Mouse (Mus musculus): ENCODE results near the gene Samd8. TPM values are rescaled to one million over a fixed set of nuclear protein-coding genes. Genes with fewer than 3 reads are reported as not detected.

The Samd8 gene
- polyA plus RNA-seq, 1 experiment from 2014 or later, result 9.4 TPM

GRCm38 (mm10) chr14:21806203-21806602 is 55.9 kb downstream of the Samd8 start:
- ATAC-seq (ENCODE audit: borderline replicate concordance, extremely low read depth, low FRiP score, low TSS enrichment), result no peak
- H3K27me3 ChIP-seq, result no peaks in the 10 kb centered on the region
- H3K4me1 ChIP-seq, result no peaks in the 10 kb centered on the region
- WGBS, result 42% methylated on average over 2 of the region's 2 CpGs
- no peak overlapping the region for H3K4me2 ChIP-seq
- no peak overlapping the region for H3K4me3 ChIP-seq
- no peaks in the 10 kb centered on the region for H3K9me3 ChIP-seq
- H3K27ac ChIP-seq, result no peak overlapping the region
- H3K9ac ChIP-seq, result no peak overlapping the region
- no peaks in the 10 kb centered on the region for H3K36me3 ChIP-seq

GRCm38 (mm10) chr14:21806631-21807160 is 56.4 kb downstream of the Samd8 start:
- ATAC-seq (ENCODE audit: borderline replicate concordance, extremely low read depth, low FRiP score, low TSS enrichment), result no peak
- no peaks in the 10 kb centered on the region for H3K9me3 ChIP-seq
- no peak overlapping the region for H3K27ac ChIP-seq
- no peaks in the 10 kb centered on the region for H3K27me3 ChIP-seq
- 74% methylated on average over 3 of the region's 3 CpGs for WGBS
- H3K4me1 ChIP-seq, result no peaks in the 10 kb centered on the region
- H3K4me2 ChIP-seq, result no peak overlapping the region
- H3K36me3 ChIP-seq, result no peaks in the 10 kb centered on the region
- no peak overlapping the region for H3K9ac ChIP-seq
- H3K4me3 ChIP-seq, result no peak overlapping the region

- 66% methylated on average over 8 of the region's 8 CpGs for WGBS
Observed at GRCm38 (mm10) chr14:21808208-21808922, 58.0 kb downstream of the Samd8 start.

GRCm38 (mm10) chr14:21809418-21809817 is 59.1 kb downstream of the Samd8 start:
- H3K9me3 ChIP-seq, result no peaks in the 10 kb centered on the region
- H3K4me1 ChIP-seq, result 0 out of 2 replicates have a peak, but pooled peaks cover 8% of the 10 kb centered on the region
- H3K4me2 ChIP-seq, result no peak overlapping the region
- no peak overlapping the region for H3K27ac ChIP-seq
- H3K27me3 ChIP-seq, result no peaks in the 10 kb centered on the region
- no peak for ATAC-seq (ENCODE audit: borderline replicate concordance, extremely low read depth, low FRiP score, low TSS enrichment)
- no peaks in the 10 kb centered on the region for H3K36me3 ChIP-seq
- WGBS, result 75% methylated on average over 2 of the region's 2 CpGs
- no peak overlapping the region for H3K9ac ChIP-seq
- H3K4me3 ChIP-seq, result no peak overlapping the region

More at GRCm38 (mm10) chr14:21808208-21808922, 58.0 kb downstream of the Samd8 start:
- no peak overlapping the region for H3K27ac ChIP-seq
- H3K9me3 ChIP-seq, result no peaks in the 10 kb centered on the region
- no peak overlapping the region for H3K4me3 ChIP-seq
- no peaks in the 10 kb centered on the region for H3K36me3 ChIP-seq
- no peak overlapping the region for H3K4me2 ChIP-seq
- H3K27me3 ChIP-seq, result no peaks in the 10 kb centered on the region
- no peak for ATAC-seq (ENCODE audit: borderline replicate concordance, extremely low read depth, low FRiP score, low TSS enrichment)
- 0 out of 2 replicates have a peak, but pooled peaks cover 2% of the 10 kb centered on the region for H3K4me1 ChIP-seq
- no peak overlapping the region for H3K9ac ChIP-seq

- Histone ChIP-seq H3K27me3 (no peaks in the 10 kb centered on the region), H3K4me1 (0 out of 2 replicates have a peak, but pooled peaks cover 8% of the 10 kb centered on the region), H3K4me2 (no peak overlapping the region), H3K9ac (no peak overlapping the region), H3K36me3 (no peaks in the 10 kb centered on the region), H3K9me3 (no peaks in the 10 kb centered on the region), H3K27ac (no peak overlapping the region), H3K4me3 (no peak overlapping the region)
- no peak for ATAC-seq (ENCODE audit: borderline replicate concordance, extremely low read depth, low FRiP score, low TSS enrichment)
- WGBS, result 74% methylated on average over 4 of the region's 4 CpGs
Observed at GRCm38 (mm10) chr14:21811301-21811700, 61.0 kb downstream of the Samd8 start.

- H3K4me3 ChIP-seq, result no peak overlapping the region
- H3K4me2 ChIP-seq, result no peak overlapping the region
- no peak overlapping the region for H3K9ac ChIP-seq
- 0 out of 2 replicates have a peak, but pooled peaks cover 8% of the 10 kb centered on the region for H3K4me1 ChIP-seq
- no peaks in the 10 kb centered on the region for H3K9me3 ChIP-seq
- 74% methylated on average over 10 of the region's 10 CpGs for WGBS
- H3K27ac ChIP-seq, result no peak overlapping the region
- ATAC-seq (ENCODE audit: borderline replicate concordance, extremely low read depth, low FRiP score, low TSS enrichment), result no peak
- no peaks in the 10 kb centered on the region for H3K27me3 ChIP-seq
- no peaks in the 10 kb centered on the region for H3K36me3 ChIP-seq
Observed at GRCm38 (mm10) chr14:21811744-21812393, 61.5 kb downstream of the Samd8 start.

GRCm38 (mm10) chr14:21812590-21813162 is 62.3 kb downstream of the Samd8 start:
- WGBS, result 25% methylated on average over 14 of the region's 14 CpGs
- H3K27ac ChIP-seq, result no peak overlapping the region
- peak overlapping the region; percentile 21; the same call in 1 of the 2 replicates for H3K4me2 ChIP-seq

GRCm38 (mm10) chr14:21813216-21813615 is 62.9 kb downstream of the Samd8 start:
- 0 out of 2 replicates have a peak, but pooled peaks cover 8% of the 10 kb centered on the region for H3K4me1 ChIP-seq
- no peaks in the 10 kb centered on the region for H3K27me3 ChIP-seq
- H3K36me3 ChIP-seq, result no peaks in the 10 kb centered on the region
- WGBS, result 40% methylated on average over 4 of the region's 4 CpGs
- 0 out of 2 replicates have a peak overlapping the region, but pooled peaks have one; percentile 2 for H3K27ac ChIP-seq
- no peak overlapping the region for H3K9ac ChIP-seq
- H3K9me3 ChIP-seq, result no peaks in the 10 kb centered on the region
- no peak overlapping the region for H3K4me3 ChIP-seq
- no peak for ATAC-seq (ENCODE audit: borderline replicate concordance, extremely low read depth, low FRiP score, low TSS enrichment)
- H3K4me2 ChIP-seq, result no peak overlapping the region

More at GRCm38 (mm10) chr14:21812590-21813162, 62.3 kb downstream of the Samd8 start:
- no peak overlapping the region for H3K4me3 ChIP-seq
- H3K9ac ChIP-seq, result no peak overlapping the region
- H3K9me3 ChIP-seq, result no peaks in the 10 kb centered on the region
- no peak for ATAC-seq (ENCODE audit: borderline replicate concordance, extremely low read depth, low FRiP score, low TSS enrichment)
- 0 out of 2 replicates have a peak, but pooled peaks cover 8% of the 10 kb centered on the region for H3K4me1 ChIP-seq
- H3K27me3 ChIP-seq, result no peaks in the 10 kb centered on the region
- H3K36me3 ChIP-seq, result no peaks in the 10 kb centered on the region

GRCm38 (mm10) chr14:21813847-21814246 is 63.5 kb downstream of the Samd8 start:
- no peaks in the 10 kb centered on the region for H3K36me3 ChIP-seq
- 0 out of 2 replicates have a peak, but pooled peaks cover 8% of the 10 kb centered on the region for H3K4me1 ChIP-seq
- H3K27me3 ChIP-seq, result no peaks in the 10 kb centered on the region
- WGBS, result 76% methylated on average over 3 of the region's 3 CpGs
- H3K9ac ChIP-seq, result no peak overlapping the region
- H3K4me2 ChIP-seq, result no peak overlapping the region
- no peak overlapping the region for H3K4me3 ChIP-seq
- no peak for ATAC-seq (ENCODE audit: borderline replicate concordance, extremely low read depth, low FRiP score, low TSS enrichment)
- no peak overlapping the region for H3K27ac ChIP-seq
- H3K9me3 ChIP-seq, result no peaks in the 10 kb centered on the region

GRCm38 (mm10) chr14:21814606-21815005 is 64.3 kb downstream of the Samd8 start:
- Histone ChIP-seq H3K27me3 (no peaks in the 10 kb centered on the region), H3K4me2 (no peak overlapping the region), H3K4me3 (no peak overlapping the region), H3K27ac (no peak overlapping the region), H3K9me3 (no peaks in the 10 kb centered on the region), H3K36me3 (no peaks in the 10 kb centered on the region), H3K4me1 (0 out of 2 replicates have a peak, but pooled peaks cover 8% of the 10 kb centered on the region), H3K9ac (no peak overlapping the region)
- ATAC-seq (ENCODE audit: borderline replicate concordance, extremely low read depth, low FRiP score, low TSS enrichment), result no peak
- WGBS, result 84% methylated on average over 4 of the region's 4 CpGs

- 62% methylated on average over 3 of the region's 3 CpGs for WGBS
- Histone ChIP-seq H3K9me3 (no peaks in the 10 kb centered on the region), H3K9ac (no peak overlapping the region), H3K4me2 (no peak overlapping the region), H3K4me1 (0 out of 2 replicates have a peak, but pooled peaks cover 8% of the 10 kb centered on the region), H3K36me3 (no peaks in the 10 kb centered on the region), H3K4me3 (no peak overlapping the region), H3K27me3 (no peaks in the 10 kb centered on the region), H3K27ac (no peak overlapping the region)
- ATAC-seq (ENCODE audit: borderline replicate concordance, extremely low read depth, low FRiP score, low TSS enrichment), result no peak
Observed at GRCm38 (mm10) chr14:21816255-21816654, 65.9 kb downstream of the Samd8 start.

Data from lung, embryonic 15.5 days (tissue).